Mouse (Mus musculus) megakaryocyte, embryonic 14.5 days (primary cell): ENCODE measurements at regions not wholly inside any gene's neighbourhood (a gene's known extent, or its start where the extent isn't known, plus 50 kb on each side); places are given as distances from the start of the nearest gene placed in this dataset.

Experiments
- FLI1 ChIP-seq: IDR thresholded peaks from 2 replicates; pipeline ENCODE4 v1.6.1; 2012; ENCODE audit warnings: low read length, inconsistent platforms, mixed read lengths
- GATA1 ChIP-seq: IDR thresholded peaks from 3 replicates; pipeline ENCODE4 v1.6.1; 2012; ENCODE audit warnings: mixed read lengths, low read length, inconsistent platforms, borderline replicate concordance

DNA sequence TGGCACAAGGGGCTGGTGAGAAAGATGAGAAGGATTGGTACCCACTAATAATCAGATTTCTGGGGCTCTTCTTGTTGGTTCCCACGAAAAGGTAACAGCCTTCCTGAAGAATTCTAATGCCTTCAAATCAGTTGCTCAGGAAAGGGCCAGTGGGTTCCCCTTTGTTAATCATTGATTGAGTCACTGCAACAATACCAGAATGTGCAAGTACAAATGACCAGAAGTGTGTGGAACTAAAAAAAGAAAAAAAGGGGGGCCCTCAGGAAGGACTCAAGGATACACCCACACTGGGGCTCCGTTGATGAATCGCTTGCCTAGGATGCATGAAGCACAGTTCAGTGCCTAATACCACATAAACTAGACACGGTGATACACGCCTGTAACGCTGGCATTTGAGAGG, 179.0 kb upstream of the Klf3 start:
- TF ChIP-seq FLI1 (no peak), GATA1 (no peak)
